Comparison of ENCODE assay signal across 25 mouse cellular contexts in genomic region chr2:20671546-20672255, GRCm38 (mm10).
A peak's percentile ranks its signal among the peaks of the same experiment; 100 is the strongest.
DNase-seq lines count a peak whose midpoint lies in the region; ATAC-seq and TF ChIP-seq lines count a peak whose summit lies in the region.
"Had no signal": no experiment of that assay in that cellular context is flagged by ENCODE, and none has a peak within 500 bp of the region (broad histone marks: within the 10 kb centered on the region; RNA-seq: fewer than 3 reads in every experiment).

No protein-coding gene starts in this region.

- TF ChIP-seq CTCF in lung, postnatal 0 days (IDR thresholded peaks at IDR 0.05) = no peak
- TF ChIP-seq CTCF in stomach, postnatal 0 days (IDR thresholded peaks at IDR 0.05; ENCODE audit: low read depth) = no peak

- H3K4me3 ChIP-seq in lung, postnatal 0 days (ENCODE audit: low read depth, low read length) = no peak overlapping the region
- H3K4me3 ChIP-seq in stomach, postnatal 0 days (ENCODE audit: low read depth, low read length) = no peak overlapping the region
- H3K4me3 ChIP-seq in liver, embryonic 11.5 days (ENCODE audit: low read depth, low read length) = no peak overlapping the region
- H3K4me3 ChIP-seq: embryonic facial prominence, embryonic 10.5 days; embryonic facial prominence, embryonic 12.5 days; forebrain, embryonic 13.5 days; forebrain, embryonic 15.5 days had no signal

- ATAC-seq in lung, postnatal 0 days = no peak
- no peak for ATAC-seq in stomach, postnatal 0 days (ENCODE audit: low FRiP score, low TSS enrichment)
- ATAC-seq in liver, embryonic 11.5 days (replicated peaks; ENCODE audit: low FRiP score) = no peak
- ATAC-seq: CD4-positive, CD25-positive, alpha-beta regulatory T cell, adult 4 months; forebrain, embryonic 13.5 days; forebrain, embryonic 15.5 days; forebrain, postnatal 0 days had no signal

- intact Hi-C loops in heart, postnatal 25 days (cut with DNase I) = loop anchor here (2.0 to 10.0 kb wide), 3 partner anchors 106 to 395 kb away; no protein-coding TSS in a partner anchor

- H3K27ac ChIP-seq in lung, postnatal 0 days (ENCODE audit: low read length) = no peak overlapping the region
- no peak overlapping the region for H3K27ac ChIP-seq in stomach, postnatal 0 days (replicated peaks)
- H3K27ac ChIP-seq in liver, embryonic 11.5 days (ENCODE audit: low read depth, low read length) = no peak overlapping the region
- H3K27ac ChIP-seq: embryonic facial prominence, embryonic 10.5 days; embryonic facial prominence, embryonic 12.5 days; forebrain, embryonic 13.5 days; forebrain, embryonic 15.5 days had no signal

- H3K4me2 ChIP-seq in lung, postnatal 0 days (replicated peaks; ENCODE audit: low read depth, low read length) = no peak overlapping the region
- no peak overlapping the region for H3K4me2 ChIP-seq in stomach, postnatal 0 days (replicated peaks; ENCODE audit: low read depth)
- no peak overlapping the region for H3K4me2 ChIP-seq in liver, embryonic 11.5 days
- H3K4me2 ChIP-seq: embryonic facial prominence, embryonic 12.5 days; forebrain, embryonic 13.5 days; forebrain, embryonic 15.5 days had no signal

- H3K9me3 ChIP-seq in lung, postnatal 0 days (ENCODE audit: low read length) = no peaks in the 10 kb centered on the region
- H3K9me3 ChIP-seq in stomach, postnatal 0 days (ENCODE audit: control insufficient read depth, low read length) = no peaks in the 10 kb centered on the region
- H3K9me3 ChIP-seq in liver, embryonic 11.5 days (ENCODE audit: control insufficient read depth, low read length) = no peaks in the 10 kb centered on the region
- H3K9me3 ChIP-seq: embryonic facial prominence, embryonic 10.5 days; embryonic facial prominence, embryonic 12.5 days; forebrain, embryonic 13.5 days; forebrain, embryonic 15.5 days; G1E had no signal

- no peak for TF ChIP-seq EP300 in lung, postnatal 0 days (IDR thresholded peaks at IDR 0.05)
- TF ChIP-seq EP300 in stomach, postnatal 0 days (optimal IDR thresholded peaks at IDR 0.05) = no peak

- H3K9ac ChIP-seq in lung, postnatal 0 days (replicated peaks; ENCODE audit: low read depth) = no peak overlapping the region
- H3K9ac ChIP-seq in stomach, postnatal 0 days (ENCODE audit: low read length) = no peak overlapping the region
- no peak overlapping the region for H3K9ac ChIP-seq in liver, embryonic 11.5 days (ENCODE audit: low read depth, low read length)
- H3K9ac ChIP-seq: embryonic facial prominence, embryonic 12.5 days; forebrain, embryonic 13.5 days; forebrain, embryonic 15.5 days; forebrain, postnatal 0 days had no signal

- no peaks in the 10 kb centered on the region for H3K27me3 ChIP-seq in lung, postnatal 0 days (replicated peaks; ENCODE audit: insufficient read depth, low read length)
- H3K27me3 ChIP-seq in stomach, postnatal 0 days (ENCODE audit: control insufficient read depth, insufficient read depth, low read length) = no peaks in the 10 kb centered on the region
- no peaks in the 10 kb centered on the region for H3K27me3 ChIP-seq in liver, embryonic 11.5 days (replicated peaks; ENCODE audit: control insufficient read depth, insufficient read depth, low read length)
- H3K27me3 ChIP-seq: CH12.LX; embryonic facial prominence, embryonic 12.5 days; forebrain, embryonic 13.5 days; forebrain, embryonic 15.5 days had no signal

- no peaks in the 10 kb centered on the region for H3K4me1 ChIP-seq in lung, postnatal 0 days (ENCODE audit: insufficient read depth, low read depth, low read length)
- H3K4me1 ChIP-seq in stomach, postnatal 0 days (replicated peaks; ENCODE audit: control insufficient read depth, insufficient read depth) = no peaks in the 10 kb centered on the region
- no peaks in the 10 kb centered on the region for H3K4me1 ChIP-seq in liver, embryonic 11.5 days (replicated peaks; ENCODE audit: control insufficient read depth, insufficient read depth, low read length)
- H3K4me1 ChIP-seq: embryonic facial prominence, embryonic 12.5 days; forebrain, embryonic 13.5 days had no signal

- DNase-seq in heart, adult 11 months = peak; percentile 79
- no peak for DNase-seq in heart, postnatal 25 days (ENCODE audit: low spot score)
- DNase-seq in ES-CJ7 (ENCODE audit: low read depth, low spot score) (peak; percentile 84), ZHBTc4 (ENCODE audit: low read depth, low spot score) (peak; percentile 79)
- DNase-seq in Muller cell, postnatal 12 days (ENCODE audit: inconsistent ontology term) = peak; percentile 46
- DNase-seq in lung, postnatal 0 days (ENCODE audit: low spot score) = no peak
- DNase-seq in stomach, postnatal 0 days (ENCODE audit: low spot score) = no peak
- DNase-seq in liver, embryonic 11.5 days (ENCODE audit: low spot score) = no peak
- DNase-seq: adrenal gland, adult 2 months; adrenal gland, postnatal 10 days; adrenal gland, postnatal 25 days; B cell, adult 2 months; cerebellum, adult 11 months; cerebellum, adult 18-20 months; cerebellum, adult 8-10 months; cerebellum, adult 9-11 months; cerebellum, postnatal 25 days; forebrain, postnatal 0 days had no signal

- no peaks in the 10 kb centered on the region for H3K36me3 ChIP-seq in lung, postnatal 0 days (ENCODE audit: insufficient read depth, low read length)
- no peaks in the 10 kb centered on the region for H3K36me3 ChIP-seq in stomach, postnatal 0 days (ENCODE audit: control insufficient read depth, insufficient read depth, low read length)
- no peaks in the 10 kb centered on the region; the same call in 1 of the 2 replicates for H3K36me3 ChIP-seq in liver, embryonic 11.5 days (ENCODE audit: control insufficient read depth, insufficient read depth, low read length)
- H3K36me3 ChIP-seq: embryonic facial prominence, embryonic 10.5 days; embryonic facial prominence, embryonic 12.5 days; forebrain, embryonic 15.5 days; G1E had no signal

- WGBS in lung, postnatal 0 days = 59% methylated on average over 13 of the region's 13 CpGs
- 55% methylated on average over 13 of the region's 13 CpGs for WGBS in stomach, postnatal 0 days
- 60% methylated on average over 13 of the region's 13 CpGs for WGBS in liver, embryonic 11.5 days

Comparison
In these comparisons a context has a peak if more than half of its experiments do, and no peak if none do; other contexts are left out.
1. DNase-seq: peak in heart, adult 11 months (single experiment), ES-CJ7 (single experiment), Muller cell, postnatal 12 days (single experiment) and ZHBTc4 (single experiment); none in heart, postnatal 25 days (single experiment), lung, postnatal 0 days (single experiment), stomach, postnatal 0 days (single experiment) and liver, embryonic 11.5 days (single experiment).